Mouse (Mus musculus): ENCODE measurements at regions not wholly inside any gene's neighbourhood (a gene's known extent, or its start where the extent isn't known, plus 50 kb on each side); places are given as distances from the start of the nearest gene placed in this dataset.

GRCm38 (mm10) chr3:20695322-20695859 lies 328.4 kb upstream of the Agtr1b start:
- no peak for ATAC-seq (replicated peaks; ENCODE audit: poor library complexity, severe bottlenecking)

GRCm38 (mm10) chr3:20680944-20681494 lies 314.0 kb upstream of the Agtr1b start:
- no peak for ATAC-seq (replicated peaks; ENCODE audit: poor library complexity, severe bottlenecking)

- ATAC-seq (replicated peaks; ENCODE audit: poor library complexity, severe bottlenecking), result no peak
Observed at GRCm38 (mm10) chr3:20661883-20662282, 294.9 kb upstream of the Agtr1b start.

- no peak; the same call in 1 of the 2 replicates for ATAC-seq (replicated peaks; ENCODE audit: poor library complexity, severe bottlenecking)
Observed at GRCm38 (mm10) chr3:20655345-20655744, 288.4 kb upstream of the Agtr1b start.
